ENCODE assay signal across 9 mouse cellular contexts in genomic region chr10:56486584-56486983, GRCm38 (mm10).
DNase-seq lines count a peak whose midpoint lies in the region; ATAC-seq and TF ChIP-seq lines count a peak whose summit lies in the region.
"Had no signal": no experiment of that assay in that cellular context is flagged by ENCODE, and none has a peak within 500 bp of the region (broad histone marks: within the 10 kb centered on the region; RNA-seq: fewer than 3 reads in every experiment).

No protein-coding gene starts in this region.

- no peak overlapping the region for H3K4me2 ChIP-seq in liver, embryonic 13.5 days
- no peak overlapping the region for H3K4me2 ChIP-seq in midbrain, embryonic 15.5 days
- H3K4me2 ChIP-seq: limb, embryonic 12.5 days had no signal

- H3K4me3 ChIP-seq in liver, embryonic 13.5 days (replicated peaks): no peak overlapping the region
- no peak overlapping the region for H3K4me3 ChIP-seq in midbrain, embryonic 15.5 days
- no peak overlapping the region for H3K4me3 ChIP-seq in layer of hippocampus, adult 2 months
- H3K4me3 ChIP-seq: limb, embryonic 12.5 days had no signal

- 15% methylated on average over 6 of the region's 6 CpGs for WGBS in liver, embryonic 13.5 days (ENCODE audit: insufficient replicate concordance)
- 71% methylated on average over 6 of the region's 6 CpGs for WGBS in midbrain, embryonic 15.5 days

- peak; percentile 10 for DNase-seq in right cerebral cortex, postnatal 14 days
- DNase-seq in right cerebral cortex, adult 2 months (ENCODE audit: low spot score in 2 of 2): no peak
- peak; percentile 97 for DNase-seq in fibroblast of lung, adult 2 months (ENCODE audit: low read depth)
- DNase-seq in liver, embryonic 13.5 days: peak; percentile 2
- DNase-seq in urinary bladder, postnatal 25 days (ENCODE audit: low spot score): peak; percentile 26
- DNase-seq in neural tube, embryonic 10.5 days (ENCODE audit: extremely low spot score, low spot score): no peak
- no peak for DNase-seq in layer of hippocampus, adult 2 months (ENCODE audit: low spot score in 2 of 2)

- no peaks in the 10 kb centered on the region for H3K9me3 ChIP-seq in liver, embryonic 13.5 days (replicated peaks)
- H3K9me3 ChIP-seq in midbrain, embryonic 15.5 days: no peaks in the 10 kb centered on the region
- H3K9me3 ChIP-seq: limb, embryonic 12.5 days had no signal

- TF ChIP-seq CTCF in layer of hippocampus, adult 2 months (conservative IDR thresholded peaks at IDR 0.05): no peak

- H3K9ac ChIP-seq in liver, embryonic 13.5 days: no peak overlapping the region
- no peak overlapping the region for H3K9ac ChIP-seq in midbrain, embryonic 15.5 days
- H3K9ac ChIP-seq: limb, embryonic 12.5 days had no signal

- no peak overlapping the region for H3K27ac ChIP-seq in liver, embryonic 13.5 days
- no peak overlapping the region for H3K27ac ChIP-seq in midbrain, embryonic 15.5 days
- H3K27ac ChIP-seq in layer of hippocampus, adult 2 months: no peak overlapping the region
- H3K27ac ChIP-seq: limb, embryonic 12.5 days had no signal

- no peaks in the 10 kb centered on the region for H3K36me3 ChIP-seq in liver, embryonic 13.5 days
- no peaks in the 10 kb centered on the region for H3K36me3 ChIP-seq in midbrain, embryonic 15.5 days (replicated peaks)
- H3K36me3 ChIP-seq: limb, embryonic 12.5 days had no signal

- peak; percentile 60; the same call in 1 of the 2 replicates for ATAC-seq in liver, embryonic 13.5 days (ENCODE audit: low read depth)
- ATAC-seq in midbrain, embryonic 15.5 days (replicated peaks): no peak

- H3K27me3 ChIP-seq in liver, embryonic 13.5 days: no peaks in the 10 kb centered on the region
- H3K27me3 ChIP-seq in midbrain, embryonic 15.5 days (replicated peaks): no peaks in the 10 kb centered on the region
- H3K27me3 ChIP-seq: limb, embryonic 12.5 days had no signal

- H3K4me1 ChIP-seq in liver, embryonic 13.5 days (replicated peaks): 0 out of 2 replicates have a peak, but pooled peaks cover 3% of the 10 kb centered on the region
- no peaks in the 10 kb centered on the region for H3K4me1 ChIP-seq in midbrain, embryonic 15.5 days

Comparison
In these comparisons a context has a peak if more than half of its experiments do, and no peak if none do; other contexts are left out.
1. DNase-seq: peak in right cerebral cortex, postnatal 14 days (single experiment), fibroblast of lung, adult 2 months (single experiment), liver, embryonic 13.5 days (single experiment) and urinary bladder, postnatal 25 days (single experiment); none in right cerebral cortex, adult 2 months (0 of 2), neural tube, embryonic 10.5 days (single experiment) and layer of hippocampus, adult 2 months (0 of 2).